Mouse (Mus musculus): ENCODE data around the gene Nolc1.

- TF ChIP-seq CTCF (IDR thresholded peaks at IDR 0.05; ENCODE audit: low read depth, low read length) = no peak
- no peak for TF ChIP-seq POLR2A (IDR thresholded peaks at IDR 0.05; ENCODE audit: extremely low read depth, insufficient read depth, low read length)
Measured at GRCm38 (mm10) chr19:46123876-46124275, 48.2 kb downstream of the Nolc1 start.
